Mouse (Mus musculus): ENCODE measurements around the gene Cyp2s1.

The Cyp2s1 gene

DNA sequence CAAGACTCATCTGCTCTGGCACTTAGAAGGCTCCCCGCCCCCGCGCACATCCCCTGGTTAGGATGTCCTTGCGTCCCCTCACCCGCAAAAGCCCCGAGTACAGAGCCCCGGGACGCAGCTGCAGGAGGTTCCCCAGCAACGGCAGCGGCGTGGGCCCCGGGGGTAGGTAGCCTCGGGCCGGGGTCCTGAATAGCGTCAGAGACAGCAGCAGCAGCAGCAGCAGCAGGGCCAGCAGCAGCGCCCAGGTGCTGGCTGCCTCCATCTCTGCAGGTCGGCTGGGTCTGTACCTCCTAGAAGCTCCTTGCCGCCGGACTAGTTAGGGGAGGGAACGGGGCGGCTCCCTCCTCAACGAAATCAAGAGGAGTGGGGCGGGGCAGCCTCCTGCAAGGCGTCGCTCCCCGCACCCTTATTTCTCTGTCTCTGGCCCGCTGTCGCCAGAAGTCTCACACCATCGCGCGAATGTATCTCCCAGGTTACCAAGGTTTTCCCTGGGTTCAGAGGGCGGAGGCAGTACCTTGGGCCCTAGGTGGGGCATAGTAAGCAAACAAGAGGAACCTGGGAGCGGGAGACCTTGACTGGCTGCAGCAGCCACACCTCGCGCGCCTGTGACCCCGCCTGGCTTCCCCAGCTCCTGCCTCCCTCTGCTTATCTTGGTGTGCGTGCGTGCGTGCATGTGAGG lies at the start of gene Cyp2s1:
Cyp2s1 (minus strand) TSS at position 673 of the 679 bp plus-strand sequence.
- peak; percentile 66 for DNase-seq (ENCODE audit: low spot score)

DNA sequence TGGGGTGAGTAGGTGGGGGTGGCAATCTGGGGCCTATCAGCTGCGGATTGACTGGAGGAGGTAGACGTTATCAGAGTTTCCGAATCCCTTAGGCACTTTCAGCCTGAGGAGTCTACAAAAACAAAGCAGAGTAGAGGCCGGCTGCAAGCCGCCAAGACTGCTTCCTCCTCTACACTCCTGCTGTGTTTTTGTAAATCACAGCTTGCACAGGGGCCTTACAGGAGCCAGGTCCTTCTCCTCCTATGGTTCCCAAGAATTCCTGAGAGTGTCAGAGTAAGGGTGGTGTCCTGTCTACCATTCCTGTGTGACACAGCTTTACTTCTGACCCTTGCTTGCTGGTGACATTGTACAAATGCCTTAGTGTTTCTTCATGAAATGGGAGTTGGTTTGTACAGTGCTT lies 48.1 kb upstream of the Cyp2s1 start:
- DNase-seq (ENCODE audit: low spot score): no peak

DNA sequence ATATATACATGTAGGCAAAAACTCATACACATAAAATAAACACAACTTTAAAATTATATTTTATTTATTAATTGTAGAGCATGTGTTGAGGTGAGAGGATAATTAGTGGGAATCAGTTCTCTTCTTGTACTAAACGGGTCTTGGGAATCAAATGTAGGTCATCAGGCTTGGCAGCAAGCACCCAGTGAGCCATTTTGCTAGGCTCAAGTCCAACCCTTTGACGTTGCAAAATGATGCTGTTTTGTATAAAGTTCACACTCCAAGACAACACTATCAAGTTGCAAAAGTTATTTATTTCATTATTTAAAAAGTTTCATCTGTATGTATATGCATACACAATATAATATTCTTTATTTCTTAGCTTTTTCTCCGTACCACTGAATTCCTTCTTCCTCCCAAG lies 47.0 kb upstream of the Cyp2s1 start:
- DNase-seq (ENCODE audit: low spot score): no peak

DNA sequence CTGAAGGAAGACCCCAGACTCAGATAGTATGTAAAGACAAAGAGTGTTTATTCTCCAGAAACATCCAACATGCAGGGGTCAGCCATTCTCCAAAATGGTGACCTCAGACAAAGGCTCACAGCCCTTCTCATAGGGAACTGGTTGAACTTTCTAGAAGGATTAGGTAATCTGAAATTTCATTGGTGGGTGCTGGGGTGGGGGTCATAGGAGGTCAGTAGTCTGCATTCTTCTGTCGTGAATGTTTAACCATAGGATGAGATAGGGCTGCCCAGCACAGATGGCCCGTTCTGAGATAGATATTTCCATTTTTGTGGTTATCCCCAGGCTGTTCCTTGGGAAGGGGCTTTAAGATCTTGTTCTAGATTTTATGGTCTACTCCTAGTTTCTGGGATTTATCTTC lies 45.7 kb upstream of the Cyp2s1 start:
- no peak for DNase-seq (ENCODE audit: low spot score)

DNA sequence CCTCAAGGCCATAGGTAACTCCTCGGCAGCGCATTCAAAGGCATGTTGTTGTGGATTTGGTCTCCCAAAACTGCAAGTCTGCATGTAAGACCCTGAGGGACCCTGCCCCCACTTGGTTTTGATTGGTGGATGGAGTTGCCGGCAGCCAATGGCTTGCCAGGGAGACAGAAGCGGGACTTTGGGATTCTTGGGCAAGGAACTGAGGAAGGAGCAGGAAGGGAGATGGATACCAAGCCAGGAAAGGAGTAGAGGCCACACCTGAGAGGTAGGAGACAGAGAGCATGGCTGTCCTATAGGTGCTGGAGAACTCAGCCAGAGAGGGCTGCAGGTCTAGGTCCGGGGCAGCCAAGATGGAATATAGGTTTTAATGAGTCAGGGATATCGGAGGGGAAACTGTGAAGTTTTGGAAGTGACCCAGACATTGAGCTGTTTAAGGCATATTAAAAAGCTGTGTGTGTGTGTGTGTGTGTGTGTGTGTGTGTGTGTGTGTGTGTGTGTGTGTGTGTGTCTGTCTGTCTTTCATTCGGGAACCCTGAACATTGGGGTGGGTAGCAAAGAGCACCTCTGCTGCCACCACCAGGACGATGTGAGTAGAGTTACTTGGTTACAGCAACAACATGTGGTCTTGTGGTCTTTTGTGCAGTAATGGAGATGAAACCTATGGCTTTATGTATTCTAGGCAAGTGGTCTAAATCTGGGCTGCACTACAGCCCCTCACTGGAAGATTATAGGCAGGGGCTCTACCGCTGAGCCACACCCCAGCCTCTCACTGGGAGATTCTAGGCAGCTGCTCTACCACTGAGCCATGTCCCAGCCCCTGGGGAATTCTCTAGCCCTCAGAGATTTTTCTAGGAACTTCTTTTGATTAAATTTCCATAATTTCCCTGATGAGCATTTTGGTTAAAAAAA lies 43.5 kb upstream of the Cyp2s1 start:
- no peak for DNase-seq (ENCODE audit: low spot score)

DNA sequence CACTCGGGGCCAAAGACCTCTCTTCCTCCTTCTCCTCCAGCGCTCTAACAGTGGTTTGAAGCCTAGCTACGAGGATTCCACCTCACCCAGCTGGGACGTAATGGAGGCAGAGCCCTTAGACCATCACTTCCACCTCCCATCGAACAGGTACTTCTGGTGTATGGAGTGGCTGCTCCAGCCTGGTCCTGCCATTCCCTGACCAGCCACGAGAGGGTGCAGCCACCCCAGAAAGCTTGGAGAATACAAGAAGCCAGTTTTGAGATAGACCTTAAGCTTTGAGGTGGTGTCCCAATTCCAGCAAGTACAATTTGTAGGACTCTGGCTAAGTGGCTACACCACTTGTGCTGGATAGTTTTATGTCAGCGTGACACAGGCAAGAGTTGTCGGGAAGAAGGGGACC lies 38.4 kb upstream of the Cyp2s1 start:
- peak; percentile 79 for DNase-seq (ENCODE audit: low spot score)

DNA sequence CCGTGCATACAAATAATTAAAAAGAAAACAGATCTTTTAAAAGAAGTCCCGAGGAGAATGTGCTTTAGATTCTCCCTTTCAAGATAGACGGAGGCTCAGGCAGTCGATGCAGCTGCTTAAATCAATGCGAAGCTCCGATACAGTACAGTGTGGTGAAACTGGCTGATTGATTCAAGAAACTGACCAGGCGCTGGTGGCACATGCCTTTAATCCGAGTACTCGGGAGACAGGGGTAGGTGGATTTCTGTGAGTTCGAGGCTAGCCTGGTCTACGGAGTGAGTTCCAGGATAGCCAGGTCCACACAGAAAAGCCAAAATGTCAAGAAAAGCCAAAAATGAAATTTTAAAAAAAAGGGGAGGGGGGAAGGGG lies 31.7 kb upstream of the Cyp2s1 start:
- DNase-seq (ENCODE audit: low spot score): no peak

DNA sequence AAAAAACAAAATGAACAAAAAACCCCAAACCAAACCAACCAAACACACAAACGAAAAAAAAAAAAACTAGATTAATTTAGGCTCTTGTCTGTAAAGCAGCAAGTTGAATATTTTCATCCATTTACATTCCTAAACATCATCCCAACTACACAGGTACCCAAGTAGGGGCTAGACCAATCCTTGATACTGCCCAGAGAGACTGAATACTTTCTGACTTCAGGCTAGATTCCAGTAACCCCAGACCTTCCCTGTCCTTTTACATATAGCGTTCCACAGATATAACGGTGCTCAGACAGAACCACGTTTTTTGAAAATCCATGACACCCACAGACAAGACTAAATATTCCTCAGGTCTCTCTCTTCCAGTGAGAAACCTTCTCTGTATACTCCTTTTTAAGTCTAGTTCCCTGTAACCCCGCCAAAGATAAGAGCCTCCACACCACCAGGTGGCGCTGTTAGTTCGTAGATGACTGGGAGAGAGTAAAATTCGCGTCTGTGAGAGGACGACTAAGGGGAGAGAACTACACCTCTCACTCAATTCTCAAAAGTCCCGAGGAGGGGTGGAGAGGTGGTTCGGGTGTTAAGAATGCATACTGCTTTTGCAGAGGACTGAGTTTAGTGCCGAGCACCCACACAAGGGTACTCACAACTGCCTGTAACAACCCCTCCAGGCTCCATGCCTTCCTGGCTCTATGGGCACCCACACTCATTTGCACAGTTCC lies 31.2 kb upstream of the Cyp2s1 start:
- peak; percentile 93 for DNase-seq (ENCODE audit: low spot score)

DNA sequence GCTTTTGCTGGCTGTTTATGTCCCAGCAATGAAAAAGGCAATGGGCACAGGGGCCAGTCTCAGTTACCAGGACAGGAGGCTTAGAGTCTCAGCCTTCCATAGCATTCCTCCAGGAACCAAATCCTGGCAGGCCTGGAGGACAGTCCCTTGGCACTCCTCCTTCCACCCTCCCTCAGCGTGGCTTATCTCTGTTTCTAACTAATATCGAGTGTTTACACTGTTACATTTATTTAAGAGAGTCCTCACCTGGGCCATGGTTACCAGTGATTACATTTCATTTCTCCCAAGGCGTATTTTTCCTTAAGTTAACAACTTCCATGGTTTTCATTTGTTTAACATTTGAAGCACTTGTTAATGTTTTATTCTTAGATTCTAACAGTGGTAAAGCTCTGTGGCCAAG lies 28.2 kb upstream of the Cyp2s1 start:
- no peak for DNase-seq (ENCODE audit: low spot score)

DNA sequence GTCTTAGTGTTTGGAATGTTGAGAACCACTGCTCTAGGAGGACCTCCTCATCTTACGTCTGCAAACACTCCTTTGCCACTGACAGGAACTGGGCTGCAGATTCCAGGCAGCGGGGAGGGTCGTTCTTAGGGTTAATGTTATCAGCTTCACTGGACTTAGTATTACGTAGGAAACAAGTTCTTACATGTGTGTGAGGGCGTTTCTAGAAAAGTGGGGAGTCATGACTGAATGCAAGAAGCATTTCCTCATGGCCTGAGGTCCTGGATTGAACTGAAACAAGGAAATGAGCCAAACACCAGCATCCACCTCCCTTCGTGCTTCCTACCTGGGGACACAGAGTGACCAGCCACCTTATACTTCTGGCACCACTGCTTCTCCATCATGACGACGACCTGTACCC lies 27.7 kb upstream of the Cyp2s1 start:
- peak; percentile 48 for DNase-seq (ENCODE audit: low spot score)

DNA sequence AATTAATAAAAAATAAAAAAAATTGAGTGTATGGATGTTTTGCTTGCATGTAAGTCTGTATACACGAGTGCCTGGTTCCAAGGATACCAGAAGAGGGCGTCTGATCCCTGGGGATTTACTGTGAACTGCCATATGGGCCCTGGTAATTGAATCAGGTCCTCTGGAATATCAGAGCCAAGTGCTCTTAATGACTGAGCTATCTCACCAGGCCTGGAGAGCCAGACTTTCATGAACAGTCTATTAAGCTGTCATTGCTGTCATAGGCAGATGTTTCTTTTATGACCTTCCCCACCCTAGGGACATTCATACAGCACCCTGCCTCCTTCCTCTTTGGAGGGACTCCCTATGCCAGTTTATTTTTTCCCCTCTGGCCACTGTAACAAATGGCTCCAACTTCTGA lies 26.8 kb upstream of the Cyp2s1 start:
- no peak for DNase-seq (ENCODE audit: low spot score)

DNA sequence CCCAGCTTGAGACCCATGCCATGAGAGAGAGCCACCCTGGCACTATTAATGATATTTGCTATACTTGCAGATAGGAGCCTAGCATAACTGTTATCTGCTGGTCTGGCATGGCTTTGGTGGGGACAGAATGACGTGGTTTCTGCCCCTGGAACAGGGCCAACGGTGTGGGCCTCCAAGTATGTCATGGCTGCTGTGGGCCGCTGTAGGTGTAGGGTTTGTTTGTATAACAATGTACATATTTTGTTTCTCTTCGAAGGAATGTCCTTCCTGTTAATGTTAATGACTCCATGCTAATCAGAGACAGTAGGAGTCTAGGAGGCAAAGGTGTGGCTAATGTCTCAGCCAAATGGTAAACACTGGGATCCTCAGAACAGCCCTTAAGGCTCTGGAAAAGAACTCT lies 24.2 kb upstream of the Cyp2s1 start:
- DNase-seq (ENCODE audit: low spot score): peak; percentile 60

DNA sequence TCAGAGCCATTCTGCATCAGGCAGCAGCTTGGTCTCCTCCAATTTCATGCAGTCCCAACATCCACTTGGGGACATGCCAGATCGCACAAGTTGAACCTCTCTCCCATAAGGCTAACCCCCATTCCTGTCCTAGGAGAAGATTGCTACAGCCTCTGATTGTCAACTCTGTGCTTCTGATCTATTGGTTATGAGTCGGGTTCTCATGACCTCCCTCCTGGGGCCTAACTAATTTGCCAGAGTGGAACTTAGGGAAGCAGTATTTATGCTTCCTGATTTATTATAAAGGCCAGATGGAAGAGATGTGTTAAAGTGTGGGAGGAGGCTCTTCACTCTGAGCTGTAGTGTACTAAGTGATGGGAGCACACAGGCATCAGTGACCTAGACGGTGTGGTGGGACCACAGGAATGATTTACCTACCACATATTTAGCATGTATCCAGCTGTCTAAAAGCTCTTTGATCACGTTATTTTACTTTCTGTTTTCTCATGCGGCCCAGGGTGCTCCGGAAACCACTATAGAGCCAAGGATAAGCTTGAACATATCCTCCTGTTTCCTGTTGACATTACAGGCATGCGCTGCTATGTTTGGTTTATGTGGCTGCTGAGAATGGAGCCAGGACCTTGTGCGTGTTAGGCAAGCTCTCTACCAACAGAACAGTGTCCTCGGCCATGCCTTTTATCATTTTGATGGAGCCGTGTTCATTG lies 18.6 kb upstream of the Cyp2s1 start:
- DNase-seq (ENCODE audit: low spot score): no peak

DNA sequence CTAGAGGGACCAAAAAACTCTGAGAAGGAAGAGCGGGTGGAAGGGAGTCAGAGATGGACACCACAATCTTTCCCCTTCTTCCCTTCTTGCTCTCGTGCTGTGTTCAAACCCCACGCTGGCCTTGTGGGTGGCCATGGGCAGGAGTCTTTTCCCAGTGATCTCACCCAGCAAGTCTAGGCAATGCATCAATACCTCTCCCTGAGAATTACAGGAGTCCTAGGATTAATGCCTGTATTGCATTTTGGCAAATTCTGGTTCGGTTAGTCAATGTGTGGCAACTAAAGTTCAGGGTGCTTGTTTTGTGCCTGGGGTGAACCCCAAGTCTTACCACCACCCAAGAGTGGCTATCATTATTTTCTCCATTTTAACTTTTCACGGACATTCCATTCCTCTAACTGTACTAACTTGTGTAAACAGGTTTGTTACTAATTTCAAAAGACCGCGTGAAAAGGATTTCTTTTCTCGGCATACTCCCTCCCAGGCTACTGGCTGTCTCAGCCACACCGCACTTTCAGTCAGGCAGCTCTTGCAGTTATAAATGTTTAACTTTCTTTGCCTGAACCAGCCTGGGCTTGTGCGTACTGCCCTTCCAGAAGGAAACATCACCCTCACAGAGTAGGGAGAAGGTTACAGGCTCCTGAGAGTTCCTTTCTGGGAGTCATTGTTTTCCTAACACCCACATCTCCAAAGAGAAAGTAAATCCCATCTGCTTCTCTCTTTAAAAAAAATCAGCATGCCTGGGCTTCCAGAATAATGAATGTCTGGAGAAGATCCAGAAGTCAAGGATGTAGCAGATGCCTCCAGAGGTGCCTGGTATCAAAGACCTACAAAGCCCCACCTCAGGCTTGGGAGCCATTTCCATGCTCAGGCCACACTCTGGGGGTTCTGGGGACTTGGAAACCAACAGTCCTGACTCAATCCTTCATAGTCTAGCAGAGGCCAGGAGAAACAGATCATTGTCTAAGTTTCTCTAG lies 15.1 kb upstream of the Cyp2s1 start:
- DNase-seq (ENCODE audit: low spot score): peak; percentile 66

DNA sequence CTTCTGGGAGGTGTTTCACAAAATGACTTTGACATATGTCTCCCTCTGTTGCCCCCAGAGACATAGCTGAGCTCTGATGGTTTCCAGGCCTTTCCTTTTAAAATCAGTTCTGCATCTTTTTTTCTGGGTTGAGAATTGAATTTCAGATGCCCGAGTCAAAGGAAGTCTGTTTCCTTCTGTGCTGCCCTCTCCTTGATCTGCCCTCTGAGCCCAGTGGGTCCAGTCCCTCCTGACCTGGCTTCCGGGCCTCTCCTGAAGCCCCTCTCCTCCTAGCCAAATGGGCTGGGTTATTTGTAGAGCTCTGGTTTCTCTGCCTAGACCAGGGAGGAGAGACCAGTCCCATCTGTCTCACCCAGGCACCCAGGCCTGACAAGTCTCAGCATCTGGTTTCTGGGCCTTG lies 13.5 kb upstream of the Cyp2s1 start:
- DNase-seq (ENCODE audit: low spot score): no peak

DNA sequence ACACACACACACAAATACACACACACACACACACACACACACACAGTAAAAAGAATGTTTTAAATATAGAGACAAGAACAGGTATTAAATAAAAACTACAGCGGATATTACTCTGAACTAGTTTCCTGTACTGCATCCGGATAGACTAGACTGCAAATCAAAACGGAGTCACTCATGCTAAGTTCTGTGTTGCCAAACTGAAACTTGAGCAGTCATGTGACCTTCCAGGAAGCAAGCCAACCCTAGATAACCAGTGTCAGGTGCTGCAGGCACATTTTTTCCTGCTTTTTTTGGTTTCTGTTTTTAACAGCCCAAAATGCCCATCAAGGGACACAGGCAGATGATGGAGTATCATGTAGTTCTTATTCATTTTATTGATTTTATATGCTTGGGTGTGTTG lies 10.5 kb upstream of the Cyp2s1 start:
- peak; percentile 50 for DNase-seq (ENCODE audit: low spot score)

DNA sequence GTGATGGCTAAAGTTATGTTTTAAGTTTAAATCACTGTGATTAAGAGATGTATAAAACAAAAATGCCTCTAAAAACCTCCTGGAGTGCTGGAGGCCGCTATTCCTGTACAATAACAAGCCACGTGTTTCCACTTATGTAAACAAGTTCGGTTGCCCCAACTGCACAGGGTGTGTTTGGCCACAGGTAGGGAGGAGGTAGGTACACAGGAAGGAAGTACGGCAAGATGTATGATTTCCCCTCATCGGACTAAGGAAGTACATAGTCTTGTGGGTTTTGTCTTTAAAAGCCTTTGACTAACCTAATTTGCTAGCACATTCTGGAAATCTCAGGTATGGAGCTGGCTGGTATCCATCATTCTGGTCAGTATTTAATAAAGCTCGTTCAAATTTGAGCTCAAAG lies 9.3 kb upstream of the Cyp2s1 start:
- DNase-seq (ENCODE audit: low spot score): peak; percentile 1

DNA sequence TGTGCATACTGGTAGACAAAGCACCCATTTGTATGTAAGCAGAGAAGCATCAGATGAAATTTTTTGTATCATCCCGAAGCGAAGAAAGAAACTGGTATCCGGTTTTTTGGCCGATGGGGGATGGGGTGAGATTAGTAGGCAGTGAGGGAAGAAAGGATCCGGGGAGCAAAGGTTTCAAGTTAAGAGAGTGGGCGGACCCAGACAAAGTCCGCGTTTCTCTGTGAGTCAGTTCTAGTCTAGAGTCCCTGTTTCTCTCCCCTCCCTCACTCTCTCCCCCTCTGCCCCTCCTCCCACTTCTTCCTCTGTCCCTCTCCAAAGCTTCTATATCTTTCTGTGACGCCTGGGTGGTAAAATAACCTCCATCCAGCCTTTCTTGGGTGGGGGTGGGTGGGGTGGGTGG lies 8.3 kb upstream of the Cyp2s1 start:
- DNase-seq (ENCODE audit: low spot score): no peak

DNA sequence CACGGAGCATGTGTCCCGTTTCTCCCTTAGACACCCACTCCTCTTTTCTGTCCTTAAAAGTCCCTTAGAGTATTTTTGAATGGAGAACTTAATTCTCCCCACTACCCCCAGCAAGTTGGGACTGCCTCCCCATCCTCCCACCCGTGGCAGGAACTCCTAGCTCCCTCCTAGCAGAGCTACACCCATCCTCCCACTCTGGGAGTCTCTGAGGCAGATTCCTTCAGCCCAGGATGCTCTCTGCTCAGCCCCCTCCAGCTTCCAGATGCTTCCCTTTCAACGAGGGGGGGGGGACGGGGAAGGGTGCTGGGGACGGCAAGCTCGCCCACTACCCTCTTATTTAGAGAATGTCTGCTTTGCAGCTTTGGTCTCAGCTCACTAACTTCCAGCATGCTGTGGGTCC lies 1.1 kb downstream of the Cyp2s1 start:
- no peak for DNase-seq (ENCODE audit: low spot score)

DNA sequence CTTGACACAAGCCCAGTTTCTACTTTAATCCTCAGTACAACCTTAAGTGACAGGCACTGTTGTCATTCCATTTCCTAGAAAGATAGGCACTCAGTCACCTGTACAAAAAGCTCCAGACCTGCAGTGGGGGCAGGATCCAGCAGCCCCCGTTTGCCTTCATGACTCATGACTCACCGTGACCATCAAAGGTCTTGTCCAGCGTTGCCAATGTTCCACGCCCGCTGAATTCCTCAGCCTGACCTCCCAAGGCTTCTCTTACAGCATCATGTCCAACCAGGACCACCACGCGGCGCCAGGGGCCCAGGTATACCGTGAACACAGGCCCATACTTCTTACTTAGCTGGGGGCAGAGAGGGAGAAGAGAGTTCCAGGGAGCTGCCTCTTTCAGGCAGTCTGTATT lies 2.0 kb downstream of the Cyp2s1 start:
- peak; percentile 23 for DNase-seq (ENCODE audit: low spot score)

DNA sequence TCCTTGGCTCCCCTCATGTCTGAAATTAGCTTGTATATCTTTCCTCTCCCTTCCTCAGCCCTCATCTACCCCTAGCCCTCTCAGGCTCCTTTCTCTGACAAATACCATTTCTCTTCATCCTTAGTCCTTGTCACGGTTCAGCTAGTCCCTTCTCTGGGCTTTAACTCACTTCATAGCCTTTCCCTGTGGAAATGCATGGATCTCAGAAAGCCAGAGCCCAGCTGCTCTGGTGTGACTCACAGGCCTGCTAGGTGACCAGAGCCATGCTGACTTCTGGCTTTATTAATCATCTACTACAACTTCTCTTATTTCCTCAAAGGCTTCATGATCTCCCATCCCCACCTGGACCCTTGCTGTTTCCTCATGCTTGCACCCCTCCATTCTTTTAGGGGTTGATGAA lies 4.5 kb downstream of the Cyp2s1 start:
- DNase-seq (ENCODE audit: low spot score): no peak

Measured in urinary bladder, postnatal 14 days (tissue).